Mouse (Mus musculus) lung, adult 2 months (tissue): Measurements from ENCODE around the gene Selenok. TPM values are rescaled to one million over a fixed set of nuclear protein-coding genes. Genes with fewer than 3 reads are reported as not detected.

ENCODE experiments used
- DNase-seq: peaks from one replicate; pipeline ENCODE4 v3.0.0; 2022
- H3K4me1 ChIP-seq: fragments of 200-500 bp; 2 replicates; pipeline ENCODE4 v1.6.1; 2011; ENCODE audit warnings: low read length; ENCODE audit not compliant: control insufficient read depth, insufficient read depth
- H3K4me3 ChIP-seq: fragments of 200-500 bp; replicated peaks from 2 replicates; pipeline ENCODE3; 2011; ENCODE audit warnings: low read depth, mild to moderate bottlenecking, control low read depth, low read length; ENCODE audit errors: extremely low read depth
- CTCF ChIP-seq: fragments of 200-500 bp; IDR thresholded peaks from 2 replicates; pipeline ENCODE4 v1.5.1; 2011; ENCODE audit warnings: mild to moderate bottlenecking, low read length, control low read depth; ENCODE audit not compliant: insufficient read depth
- POLR2A ChIP-seq: fragments of 200-500 bp; IDR thresholded peaks from 2 replicates; pipeline ENCODE4 v1.6.1; 2011; ENCODE audit warnings: low read depth, mild to moderate bottlenecking, control low read depth, low read length, borderline replicate concordance; ENCODE audit errors: extremely low read depth
- WGBS: fragments of 180-500 bp; shearing (Covaris S2); methylation state at CpG from one replicate; pipeline ENCODE4 v1.1.7; 2018; 5-methylcytosine and 5-hydroxymethylcytosine counted together
- polyA plus RNA-seq: library from polyadenylated mRNA; depleted of rRNA; stranded (reverse); fragments of >200 nt; gene quantifications from 2 replicates; pipeline ENCODE4 v1.2.3, GENCODE M21; 2012

The Selenok gene
- polyA plus RNA-seq, 1 experiment, result 49.5 TPM

GRCm38 (mm10) chr14:30011886-30012560 lies 43.9 kb downstream of the Selenok start:
- Histone ChIP-seq H3K4me1 (peaks cover 3% of the 10 kb centered on the region), H3K4me3 (no peak overlapping the region)
- DNase-seq, result no peak
- TF ChIP-seq POLR2A, result no peak
- no peak for TF ChIP-seq CTCF
- 69% methylated on average over 10 of the region's 10 CpGs for WGBS

GRCm38 (mm10) chr14:30014487-30014886 lies 46.4 kb downstream of the Selenok start:
- Histone ChIP-seq H3K4me1 (peaks cover 3% of the 10 kb centered on the region), H3K4me3 (no peak overlapping the region)
- 57% methylated on average over 10 of the region's 10 CpGs for WGBS
- no peak for DNase-seq
- TF ChIP-seq POLR2A (no peak), CTCF (no peak)

GRCm38 (mm10) chr14:30015008-30015407 lies 46.9 kb downstream of the Selenok start:
- WGBS, result 69% methylated on average over 1 of the region's 1 CpGs
- no peak for DNase-seq
- Histone ChIP-seq H3K4me3 (no peak overlapping the region), H3K4me1 (peaks cover under 1% of the 10 kb centered on the region; the same call in 1 of the 2 replicates)
- TF ChIP-seq CTCF (no peak), POLR2A (no peak)

DNA sequence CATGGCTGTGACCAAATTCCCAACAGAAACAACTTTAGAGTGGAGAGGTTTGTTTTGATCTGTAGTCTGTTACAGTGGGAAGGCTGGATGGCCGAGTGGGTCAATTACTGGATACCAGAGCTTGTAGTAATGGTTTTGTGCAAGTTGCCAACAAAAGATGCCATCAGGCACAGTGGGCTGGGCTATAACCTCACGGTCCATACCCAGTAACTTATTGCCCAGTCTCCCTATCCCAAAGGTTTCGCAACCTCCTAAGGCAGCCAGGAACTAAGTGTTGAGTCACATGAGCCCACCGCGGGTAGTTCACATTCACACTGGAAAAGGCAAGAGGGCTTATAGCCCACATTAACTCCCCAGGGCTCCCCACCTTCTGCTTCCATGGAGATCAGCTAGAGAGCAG lies 48.6 kb downstream of the Selenok start:
- TF ChIP-seq CTCF (no peak), POLR2A (no peak)
- Histone ChIP-seq H3K4me3 (no peak overlapping the region), H3K4me1 (no peaks in the 10 kb centered on the region)
- WGBS, result 76% methylated on average over 5 of the region's 5 CpGs
- no peak for DNase-seq

DNA sequence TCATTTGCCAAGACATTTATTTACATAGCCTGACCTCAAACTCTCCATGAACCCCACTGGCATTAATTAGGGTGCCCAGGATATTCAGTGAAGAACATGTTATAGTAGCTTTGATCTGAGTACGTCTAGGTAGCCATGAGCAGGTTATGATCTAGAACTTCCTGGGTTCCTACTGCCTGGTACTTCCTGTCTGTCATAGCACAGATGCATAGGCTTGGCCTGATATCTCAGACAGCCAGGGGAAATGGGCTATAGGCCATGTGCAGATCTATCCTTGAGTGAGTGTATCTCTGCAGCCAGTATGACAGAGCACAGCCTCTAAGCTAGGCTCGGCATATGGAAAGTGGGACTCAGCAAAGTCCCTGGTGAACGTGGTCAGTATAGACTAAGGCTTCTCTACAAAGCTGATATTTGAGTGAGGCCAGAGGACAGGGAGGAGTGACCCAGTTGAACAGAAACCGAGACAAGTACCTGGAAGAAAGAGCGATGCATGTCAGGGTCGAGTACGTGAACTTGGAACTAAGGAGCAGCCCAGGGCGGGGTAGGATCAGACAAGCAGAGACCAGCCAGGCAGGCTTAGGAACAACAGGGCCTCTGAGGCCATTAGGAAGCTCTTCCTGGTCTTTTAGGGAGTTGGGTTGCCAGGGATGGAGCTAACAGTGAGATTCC lies 49.8 kb downstream of the Selenok start:
- Histone ChIP-seq H3K4me3 (no peak overlapping the region), H3K4me1 (no peaks in the 10 kb centered on the region)
- TF ChIP-seq POLR2A (no peak), CTCF (no peak)
- DNase-seq, result no peak
- 82% methylated on average over 8 of the region's 8 CpGs for WGBS

DNA sequence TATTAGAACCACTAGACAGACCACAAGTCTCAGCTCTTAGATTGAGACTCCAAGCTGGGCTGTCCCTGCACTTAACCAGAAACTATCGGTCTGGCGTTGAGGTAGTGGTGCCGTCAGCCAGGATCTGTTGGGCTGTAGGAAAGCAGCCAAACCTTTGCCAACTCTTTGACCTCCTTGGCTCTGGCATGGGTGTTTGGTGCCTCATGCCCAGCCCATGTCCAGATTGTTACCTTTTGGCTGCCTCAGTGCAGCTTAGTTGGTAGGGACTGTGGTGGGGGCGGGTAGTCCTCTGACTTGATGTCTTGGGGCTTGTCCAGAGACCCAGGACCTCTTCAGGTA lies 50.3 kb downstream of the Selenok start:
- TF ChIP-seq CTCF (no peak), POLR2A (no peak)
- Histone ChIP-seq H3K4me3 (no peak overlapping the region), H3K4me1 (no peaks in the 10 kb centered on the region)
- no peak for DNase-seq
- WGBS, result 86% methylated on average over 4 of the region's 4 CpGs

DNA sequence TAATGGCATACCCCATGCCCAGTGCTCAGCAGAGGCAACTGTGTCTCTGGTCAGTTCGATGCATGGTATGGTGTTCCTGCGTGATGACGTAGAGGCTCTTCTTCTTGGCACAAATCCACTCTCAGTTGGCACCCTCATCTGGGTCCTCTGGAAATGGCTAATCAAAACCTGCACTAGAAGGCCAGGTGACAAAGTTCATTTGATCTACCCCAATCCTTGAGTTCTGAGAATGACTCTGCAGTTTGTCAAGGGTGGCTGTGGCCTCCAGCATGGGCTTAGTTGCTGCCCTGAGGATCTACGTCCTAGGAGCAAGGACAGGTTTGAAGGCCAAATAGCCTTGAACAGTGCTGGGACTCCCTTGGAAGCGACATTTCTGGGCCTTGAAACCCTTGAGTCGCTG lies 50.7 kb downstream of the Selenok start:
- DNase-seq, result no peak
- WGBS, result 88% methylated on average over 6 of the region's 6 CpGs
- Histone ChIP-seq H3K4me1 (no peaks in the 10 kb centered on the region), H3K4me3 (no peak overlapping the region)
- TF ChIP-seq POLR2A, result no peak
- no peak for TF ChIP-seq CTCF

DNA sequence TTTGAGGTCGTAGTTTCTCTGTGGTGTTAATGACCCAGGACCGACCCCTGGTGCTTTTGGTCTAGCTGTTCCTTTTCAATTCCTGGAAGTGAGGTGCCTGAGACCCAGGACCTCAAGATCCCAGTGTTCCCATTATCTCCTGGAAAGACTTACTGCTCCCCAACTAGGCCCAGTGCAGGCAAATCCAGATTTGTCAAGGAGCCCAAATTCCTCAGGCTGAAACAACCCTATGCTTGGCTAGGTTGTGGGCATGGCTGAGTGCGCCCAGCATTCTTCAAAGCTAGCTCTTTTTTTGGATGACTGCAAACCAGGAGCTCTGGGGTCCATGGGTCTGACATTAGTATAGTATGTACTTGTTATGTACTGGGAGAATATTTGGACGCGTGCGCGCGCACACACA lies 51.3 kb downstream of the Selenok start:
- H3K4me1 ChIP-seq, result no peaks in the 10 kb centered on the region
- no peak for TF ChIP-seq POLR2A
- no peak for TF ChIP-seq CTCF
- no peak overlapping the region for H3K4me3 ChIP-seq
- DNase-seq, result no peak
- 90% methylated on average over 8 of the region's 8 CpGs for WGBS

- Histone ChIP-seq H3K4me3 (no peak overlapping the region), H3K4me1 (no peaks in the 10 kb centered on the region)
- TF ChIP-seq POLR2A (no peak), CTCF (no peak)
- DNase-seq, result no peak
- 65% methylated on average over 9 of the region's 9 CpGs for WGBS
Measured at GRCm38 (mm10) chr14:30019792-30020575, 51.9 kb downstream of the Selenok start.

DNA sequence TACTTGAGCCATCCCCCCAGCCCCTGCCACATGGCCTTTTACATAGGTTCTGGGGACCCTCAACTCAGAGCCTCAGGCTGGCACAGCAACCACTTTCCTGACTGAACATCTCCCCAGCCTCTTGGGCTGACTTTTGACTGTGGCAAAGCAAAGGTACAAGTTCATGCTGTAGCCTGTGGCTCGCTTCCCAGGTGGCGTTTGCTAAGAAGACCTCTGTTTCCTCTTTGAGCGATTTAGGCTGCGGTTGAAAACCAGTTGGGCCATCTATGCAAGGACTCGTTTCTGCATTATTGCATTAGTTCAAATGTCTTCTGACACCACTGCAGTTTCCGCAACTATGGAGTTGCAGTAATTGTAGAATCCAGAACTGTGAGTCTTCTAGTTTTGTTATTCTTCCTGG lies 54.4 kb downstream of the Selenok start:
- 80% methylated on average over 6 of the region's 6 CpGs for WGBS
- Histone ChIP-seq H3K4me3 (no peak overlapping the region), H3K4me1 (no peaks in the 10 kb centered on the region)
- DNase-seq, result no peak
- TF ChIP-seq CTCF (no peak), POLR2A (no peak)
